Mouse (Mus musculus) stomach, postnatal 0 days (tissue): ENCODE measurements around the gene BC025920. TPM values are rescaled to one million over a fixed set of nuclear protein-coding genes. Genes with fewer than 3 reads are reported as not detected.

Experiments
- ATAC-seq: fragments of 200-750 bp; cut with Nextera tagmentation; 2 replicates; pipeline ENCODE4 v1.8.0; 2017; ENCODE audit not compliant: low FRiP score, low TSS enrichment
- DNase-seq: peaks from one replicate; pipeline ENCODE4 v3.0.0-alpha.2; 2016; ENCODE audit warnings: low spot score
- H3K27ac ChIP-seq: fragments of 300-500 bp; sonication (generic); replicated peaks from 2 replicates; pipeline ENCODE4 v1.5.1; 2014; ENCODE audit warnings: mild to moderate bottlenecking, control low read depth
- H3K27me3 ChIP-seq: fragments of 300-500 bp; sonication (generic); 2 replicates; pipeline ENCODE4 v1.6.1; 2014; ENCODE audit warnings: low read length; ENCODE audit not compliant: control insufficient read depth, insufficient read depth
- H3K36me3 ChIP-seq: fragments of 300-500 bp; sonication (generic); 2 replicates; pipeline ENCODE4 v1.6.1; 2014; ENCODE audit warnings: low read length, mixed read lengths; ENCODE audit not compliant: control insufficient read depth, insufficient read depth
- H3K4me1 ChIP-seq: fragments of 300-500 bp; sonication (generic); replicated peaks from 2 replicates; pipeline ENCODE4 v1.6.1; 2014; ENCODE audit warnings: antibody characterized with exemption; ENCODE audit not compliant: control insufficient read depth, insufficient read depth
- H3K4me2 ChIP-seq: fragments of 300-500 bp; sonication (generic); replicated peaks from 2 replicates; pipeline ENCODE4 v1.6.1; 2014; ENCODE audit warnings: low read depth, mild to moderate bottlenecking, control low read depth, moderate library complexity
- H3K4me3 ChIP-seq: fragments of 300-500 bp; sonication (generic); 2 replicates; pipeline ENCODE4 v1.5.1; 2014; ENCODE audit warnings: low read depth, low read length, control low read depth
- H3K9ac ChIP-seq: fragments of 300-500 bp; sonication (generic); 2 replicates; pipeline ENCODE4 v1.6.1; 2014; ENCODE audit warnings: mild to moderate bottlenecking, low read length, control low read depth, mixed read lengths
- H3K9me3 ChIP-seq: fragments of 300-500 bp; sonication (generic); 2 replicates; pipeline ENCODE4 v1.6.1; 2016; ENCODE audit warnings: low read length; ENCODE audit not compliant: control insufficient read depth
- CTCF ChIP-seq: IDR thresholded peaks from 2 replicates; pipeline ENCODE4 v1.5.1; 2016; ENCODE audit warnings: antibody characterized with exemption, low read depth, mild to moderate bottlenecking, moderate library complexity
- EP300 ChIP-seq: optimal IDR thresholded peaks from 2 replicates; pipeline ENCODE3; 2016; ENCODE audit warnings: antibody characterized with exemption
- WGBS: fragments of 180-500 bp; shearing (Covaris S2); extraction: QIAGEN DNeasy Blood & Tissue Kit; methylation state at CpG from one replicate; pipeline ENCODE4 v1.1.7; 2014; 5-methylcytosine and 5-hydroxymethylcytosine counted together
- polyA plus RNA-seq: library from polyadenylated mRNA; unstranded; fragments of >200 nt; fragmentation: Nextera tagmentation; extraction: Ambion mirVana; gene quantifications from 2 replicates; pipeline ENCODE4 v1.2.1, GENCODE M21; 2015

Gene BC025920
- polyA plus RNA-seq: 0.24 and 0.35 TPM in 2 replicates

DNA sequence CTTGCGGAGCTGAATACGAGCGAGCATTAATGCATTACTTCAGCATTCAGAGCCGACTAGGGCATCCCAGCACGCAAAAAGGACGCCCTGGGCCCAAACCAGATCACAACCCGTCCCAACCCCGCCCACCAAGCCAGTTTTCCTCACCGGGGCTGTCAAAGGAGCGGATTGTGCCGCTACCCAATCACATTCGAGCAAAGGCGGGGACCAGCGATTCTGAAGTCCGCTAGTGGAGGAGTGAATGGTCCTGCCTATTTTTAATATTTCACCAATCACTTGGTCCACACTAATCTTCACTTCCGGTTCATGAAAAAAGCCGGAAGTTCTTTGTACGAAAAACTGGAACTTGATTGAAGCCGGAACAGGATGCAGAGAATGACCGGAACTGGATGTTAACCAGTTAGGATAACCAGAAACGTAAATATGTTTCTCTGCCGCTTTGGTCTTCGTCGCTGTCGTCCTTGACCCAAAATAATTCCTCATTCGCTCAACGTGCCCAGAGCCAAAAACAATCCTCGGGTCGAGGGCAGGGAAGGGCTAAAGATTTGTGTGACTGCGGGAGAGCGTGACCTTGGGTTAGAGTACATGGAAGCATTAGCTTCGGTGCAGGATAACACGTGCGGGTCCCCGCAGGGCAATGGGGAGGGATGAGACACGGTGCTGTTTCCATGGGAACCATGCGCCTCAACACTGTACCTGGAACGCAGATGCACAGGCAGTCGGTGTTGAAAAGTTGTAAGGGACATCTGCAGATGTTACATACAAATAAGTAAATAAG is at the start of gene BC025920:
TSS of gene BC025920 (plus strand) at position 297 of the 778 bp plus-strand sequence.
- Histone ChIP-seq H3K9ac (peak within 1 kb of the TSS; percentile 61), H3K27me3 (no peaks in the 10 kb centered on the region)
- under 1% methylated on average over 39 of the region's 39 CpGs for WGBS

DNA sequence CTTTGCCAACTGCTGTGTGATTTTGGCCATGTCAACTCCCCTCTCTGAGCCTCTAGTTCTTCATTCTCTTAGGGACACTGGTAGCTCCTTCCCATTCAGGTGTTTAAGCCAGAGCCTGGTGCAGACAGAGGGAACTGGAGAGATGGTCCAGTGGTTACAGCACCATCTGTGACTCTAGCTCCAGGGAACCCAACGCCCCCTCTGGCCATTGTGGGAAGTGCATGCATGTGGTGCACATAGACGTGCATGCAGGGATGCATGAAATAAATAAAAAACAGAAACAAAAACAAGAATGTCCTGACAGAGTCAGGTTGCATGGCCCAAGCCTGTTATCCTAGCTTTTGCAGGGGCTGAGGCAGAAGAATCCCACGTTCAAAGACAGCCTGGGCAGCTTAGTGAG is 49.8 kb upstream of the BC025920 start:
- peak; percentile 59 for TF ChIP-seq CTCF
- TF ChIP-seq EP300: no peak
- ATAC-seq (no peak), DNase-seq (no peak)
- H3K27me3 ChIP-seq: no peaks in the 10 kb centered on the region
- H3K4me2 ChIP-seq: no peak overlapping the region
- no peak overlapping the region for H3K4me3 ChIP-seq
- H3K4me1 ChIP-seq: peaks cover 3% of the 10 kb centered on the region; the same call in 1 of the 2 replicates
- no peaks in the 10 kb centered on the region for H3K9me3 ChIP-seq
- no peaks in the 10 kb centered on the region for H3K36me3 ChIP-seq
- H3K9ac ChIP-seq: no peak overlapping the region
- H3K27ac ChIP-seq: no peak overlapping the region
- WGBS: 78% methylated on average over 3 of the region's 3 CpGs

More for the DNA sequence above, at the start of gene BC025920:
- Histone ChIP-seq H3K4me1 (peaks cover 9% of the 10 kb centered on the region; the same call in 1 of the 2 replicates), H3K4me2 (peak within 1 kb of the TSS; percentile 73), H3K9me3 (no peaks in the 10 kb centered on the region), H3K36me3 (no peaks in the 10 kb centered on the region), H3K27ac (peak within 1 kb of the TSS; percentile 91), H3K4me3 (peak within 1 kb of the TSS; percentile 50)
- TF ChIP-seq EP300 (no peak), CTCF (no peak)
- DNase-seq (peak; percentile 96), ATAC-seq (peak; percentile 93)

DNA sequence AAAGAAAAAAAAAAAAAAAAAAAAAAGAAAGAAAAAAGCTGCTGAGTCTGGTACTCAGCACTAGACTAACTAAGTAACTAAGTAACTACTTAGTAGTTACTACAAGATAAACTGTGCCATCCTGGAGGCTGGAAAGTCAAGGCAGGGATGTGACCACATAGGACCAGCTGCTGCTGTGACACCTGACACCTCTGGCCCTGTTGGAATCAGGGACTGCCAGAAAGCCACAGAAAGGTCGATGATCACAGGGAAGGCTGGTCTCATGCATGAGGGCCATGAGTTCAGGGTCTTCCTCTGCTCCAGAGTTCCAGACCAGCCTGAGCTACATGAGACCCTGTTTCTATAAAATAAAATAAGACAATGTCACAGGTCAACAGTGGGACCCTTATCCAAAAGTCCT is 48.6 kb upstream of the BC025920 start:
- Histone ChIP-seq H3K9ac (no peak overlapping the region), H3K4me1 (peaks cover 3% of the 10 kb centered on the region; the same call in 1 of the 2 replicates), H3K27me3 (no peaks in the 10 kb centered on the region), H3K36me3 (no peaks in the 10 kb centered on the region), H3K4me3 (no peak overlapping the region), H3K27ac (no peak overlapping the region), H3K4me2 (no peak overlapping the region), H3K9me3 (no peaks in the 10 kb centered on the region)
- DNase-seq: no peak
- ATAC-seq: no peak
- no peak for TF ChIP-seq EP300
- no peak for TF ChIP-seq CTCF
- WGBS: 42% methylated on average over 1 of the region's 1 CpGs

DNA sequence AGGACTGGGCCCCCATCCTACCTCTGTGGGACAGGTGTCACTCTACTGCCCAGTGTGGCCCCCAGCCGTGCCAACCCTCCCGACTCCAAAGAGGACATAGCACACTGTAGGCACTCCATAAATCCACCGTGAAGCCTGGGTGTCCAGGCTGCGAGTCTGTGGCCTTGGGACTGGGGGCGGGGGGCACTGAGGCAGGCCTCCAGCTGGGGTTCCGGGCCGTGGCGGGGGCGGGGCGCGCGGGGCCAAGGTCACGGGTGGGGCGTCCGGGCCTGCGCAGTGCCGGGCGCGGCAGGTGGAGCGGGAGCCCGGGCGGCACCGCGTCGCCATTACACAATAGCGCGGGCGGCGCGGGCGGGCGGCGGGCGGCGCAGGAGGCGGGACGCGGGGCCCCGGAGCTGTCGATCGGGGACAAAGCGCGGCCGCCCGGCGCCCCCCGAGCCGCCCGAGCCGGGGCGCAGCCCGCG is 46.9 kb upstream of the BC025920 start, which contains the start of gene Aes:
TSS of gene Aes (plus strand) at position 326 of the 464 bp plus-strand sequence.
- Histone ChIP-seq H3K4me1 (peaks cover 7% of the 10 kb centered on the region; the same call in 1 of the 2 replicates), H3K9me3 (no peaks in the 10 kb centered on the region), H3K4me2 (peak within 1 kb of the TSS; percentile 90), H3K27me3 (no peaks in the 10 kb centered on the region), H3K27ac (peak within 1 kb of the TSS; percentile 90), H3K9ac (peak within 1 kb of the TSS; percentile 94), H3K36me3 (no peaks in the 10 kb centered on the region; the same call in 1 of the 2 replicates), H3K4me3 (peak within 1 kb of the TSS; percentile 86)
- peak; percentile 89 for DNase-seq
- ATAC-seq: peak; percentile 74
- TF ChIP-seq CTCF (no peak), EP300 (no peak)
- WGBS: 1% methylated on average over 31 of the region's 53 CpGs

- Histone ChIP-seq H3K9ac (peak overlapping the region; percentile 94), H3K27me3 (no peaks in the 10 kb centered on the region), H3K4me2 (peak overlapping the region; percentile 90), H3K4me1 (peaks cover 8% of the 10 kb centered on the region; the same call in 1 of the 2 replicates), H3K4me3 (peak overlapping the region; percentile 86), H3K36me3 (peaks cover 2% of the 10 kb centered on the region; the same call in 1 of the 2 replicates), H3K27ac (peak overlapping the region; percentile 90), H3K9me3 (no peaks in the 10 kb centered on the region)
- DNase-seq (peak; percentile 81), ATAC-seq (peak; percentile 57)
- TF ChIP-seq CTCF: no peak
- under 1% methylated on average over 34 of the region's 36 CpGs for WGBS
Measured at GRCm38 (mm10) chr10:81559627-81560539, 46.2 kb upstream of the BC025920 start.
